Mouse (Mus musculus) cerebellum, adult 2 months (tissue): Measurements from ENCODE around the gene Nmrk2.

ENCODE experiments used
- CTCF ChIP-seq: fragments of 200-500 bp; IDR thresholded peaks from 2 replicates; pipeline ENCODE4 v1.5.1; 2011; ENCODE audit warnings: low read depth, mild to moderate bottlenecking, control low read depth, low read length, moderate library complexity, borderline replicate concordance; ENCODE audit not compliant: insufficient read depth
- POLR2A ChIP-seq: fragments of 200-500 bp; IDR thresholded peaks from 2 replicates; pipeline ENCODE4 v1.6.1; 2011; ENCODE audit warnings: low read length, control low read depth, borderline replicate concordance; ENCODE audit not compliant: insufficient read depth

- no peak for TF ChIP-seq POLR2A
- no peak for TF ChIP-seq CTCF
These were observed 19.7 kb upstream of the Nmrk2 start for GRCm38 (mm10) chr10:81221402-81222015.
